Mouse (Mus musculus): Measurements from ENCODE around the gene Prf1. TPM values are rescaled to one million over a fixed set of nuclear protein-coding genes. Genes with fewer than 3 reads are reported as not detected.

Prf1 gene
- polyA plus RNA-seq, 1 experiment from 2014 or later: 3.6 TPM

GRCm38 (mm10) chr10:61337665-61338064, 40.0 kb downstream of the Prf1 start:
- DNase-seq (ENCODE audit: low spot score): no peak

- DNase-seq (ENCODE audit: low spot score): no peak
These were observed 41.6 kb downstream of the Prf1 start for GRCm38 (mm10) chr10:61339216-61339615.

- no peak for DNase-seq (ENCODE audit: low spot score)
These were observed 42.6 kb downstream of the Prf1 start for GRCm38 (mm10) chr10:61340247-61340646.

- no peak for DNase-seq (ENCODE audit: low spot score)
These were observed 43.4 kb downstream of the Prf1 start for GRCm38 (mm10) chr10:61341045-61341444.

- peak; percentile 66 for DNase-seq (ENCODE audit: low spot score)
These were observed 43.9 kb downstream of the Prf1 start for GRCm38 (mm10) chr10:61341557-61341956.

- no peak for DNase-seq (ENCODE audit: low spot score)
These were observed 45.1 kb downstream of the Prf1 start for GRCm38 (mm10) chr10:61342750-61343149.

- DNase-seq (ENCODE audit: low spot score): peak; percentile 51
These were observed 46.3 kb downstream of the Prf1 start for GRCm38 (mm10) chr10:61343950-61344349.

- DNase-seq (ENCODE audit: low spot score): no peak
These were observed 47.5 kb downstream of the Prf1 start for GRCm38 (mm10) chr10:61345179-61345578.

GRCm38 (mm10) chr10:61346374-61346773, 48.7 kb downstream of the Prf1 start:
- no peak for DNase-seq (ENCODE audit: low spot score)

GRCm38 (mm10) chr10:61351216-61351615, 53.6 kb downstream of the Prf1 start:
- DNase-seq (ENCODE audit: low spot score): no peak

Other genes with a start within 250 kb of the Prf1 start
- gene Pcbd1, start 208.5 kb upstream of the Prf1 start, polyA plus RNA-seq (2015; fragmentation: Nextera tagmentation; extraction: Ambion mirVana): 2.7 and 2.9 TPM in 2 replicates
- gene Sgpl1, start 150.1 kb upstream of the Prf1 start, polyA plus RNA-seq (2015; fragmentation: Nextera tagmentation; extraction: Ambion mirVana): 95.2 and 111 TPM in 2 replicates
- gene Tbata, start 125.9 kb upstream of the Prf1 start, polyA plus RNA-seq (2015; fragmentation: Nextera tagmentation; extraction: Ambion mirVana): 680 and 1,001 TPM in 2 replicates
- gene Adamts14, start 24.4 kb upstream of the Prf1 start, polyA plus RNA-seq (2015; fragmentation: Nextera tagmentation; extraction: Ambion mirVana): 0.31 and 0.49 TPM in 2 replicates
- 2.7 and 3.1 TPM in 2 replicates for gene Pald1, start 85.7 kb downstream of the Prf1 start, polyA plus RNA-seq (2015; fragmentation: Nextera tagmentation; extraction: Ambion mirVana)
- 0.08 TPM in 2 replicates for gene Nodal, start 120.1 kb downstream of the Prf1 start, polyA plus RNA-seq (2015; fragmentation: Nextera tagmentation; extraction: Ambion mirVana)
- 83.7 and 91.5 TPM in 2 replicates for gene Eif4ebp2, start 154.8 kb downstream of the Prf1 start, polyA plus RNA-seq (2015; fragmentation: Nextera tagmentation; extraction: Ambion mirVana)
- gene Lrrc20, start 178.0 kb downstream of the Prf1 start, polyA plus RNA-seq (2015; fragmentation: Nextera tagmentation; extraction: Ambion mirVana): 3.5 and 4.5 TPM in 2 replicates

Measured in thymus, postnatal 0 days (tissue).